Mouse (Mus musculus): ENCODE data around the gene Mast3. TPM values are rescaled to one million over a fixed set of nuclear protein-coding genes. Genes with fewer than 3 reads are reported as not detected.
A peak's percentile ranks its signal among the peaks of the same experiment; 100 is the strongest.

Mast3 gene
- polyA plus RNA-seq, 1 experiment from 2014 or later = 5.7 TPM

DNA sequence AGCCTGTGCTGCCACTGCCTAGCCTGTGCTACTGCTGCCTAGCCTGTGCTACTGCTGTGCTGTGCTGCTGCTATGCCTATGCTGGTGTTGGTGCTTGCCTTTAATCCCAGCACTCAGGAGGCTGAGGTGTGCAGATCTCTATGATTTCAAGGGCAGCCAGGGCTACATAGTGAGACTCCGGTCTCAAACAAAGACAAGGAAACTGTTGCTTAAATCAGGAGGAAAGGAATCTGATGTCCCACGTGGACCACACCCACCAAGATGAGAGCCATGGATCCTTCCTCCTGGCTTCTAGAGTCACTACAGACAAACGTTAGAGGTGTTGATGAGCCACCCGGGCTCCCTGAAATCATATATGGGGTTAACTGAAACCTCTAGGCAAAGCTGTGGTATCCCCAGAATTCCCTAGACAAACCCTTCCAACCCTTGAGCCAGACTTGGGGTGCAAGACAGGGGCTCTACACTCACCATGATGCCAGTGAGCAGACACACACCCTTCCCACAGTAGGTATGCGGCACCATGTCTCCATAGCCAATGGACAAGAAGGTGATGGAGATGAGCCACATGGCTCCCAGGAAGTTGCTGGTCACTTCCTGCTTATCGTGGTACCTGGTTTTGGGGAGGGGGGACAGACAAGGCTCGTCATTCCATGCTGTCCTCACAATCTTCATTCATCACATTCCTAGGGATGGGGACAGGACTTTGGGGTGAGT lies 45.4 kb upstream of the Mast3 start:
- TF ChIP-seq EP300 (optimal IDR thresholded peaks at IDR 0.05) (no peak), CTCF (IDR thresholded peaks at IDR 0.05; ENCODE audit: low read depth) (no peak)
- 73% methylated on average over 7 of the region's 7 CpGs for WGBS

GRCm38 (mm10) chr8:70849333-70849990 lies 44.6 kb upstream of the Mast3 start:
- ATAC-seq (ENCODE audit: low FRiP score, low TSS enrichment) (no peak), DNase-seq (ENCODE audit: low spot score) (no peak)
- Histone ChIP-seq H3K27ac (replicated peaks) (no peak overlapping the region), H3K27me3 (ENCODE audit: control insufficient read depth, insufficient read depth, low read length) (no peaks in the 10 kb centered on the region), H3K4me3 (ENCODE audit: low read depth, low read length) (no peak overlapping the region), H3K9me3 (ENCODE audit: control insufficient read depth, low read length) (no peaks in the 10 kb centered on the region), H3K4me2 (replicated peaks; ENCODE audit: low read depth) (no peak overlapping the region), H3K4me1 (replicated peaks; ENCODE audit: control insufficient read depth, insufficient read depth) (no peaks in the 10 kb centered on the region), H3K9ac (ENCODE audit: low read length) (no peak overlapping the region), H3K36me3 (ENCODE audit: control insufficient read depth, insufficient read depth, low read length) (no peaks in the 10 kb centered on the region)
- TF ChIP-seq CTCF (IDR thresholded peaks at IDR 0.05; ENCODE audit: low read depth) (no peak), EP300 (optimal IDR thresholded peaks at IDR 0.05) (no peak)
- 77% methylated on average over 3 of the region's 3 CpGs for WGBS

More for the DNA sequence above, 45.4 kb upstream of the Mast3 start:
- Histone ChIP-seq H3K36me3 (ENCODE audit: control insufficient read depth, insufficient read depth, low read length) (no peaks in the 10 kb centered on the region), H3K27ac (replicated peaks) (no peak overlapping the region), H3K4me3 (ENCODE audit: low read depth, low read length) (no peak overlapping the region), H3K9ac (ENCODE audit: low read length) (no peak overlapping the region), H3K27me3 (ENCODE audit: control insufficient read depth, insufficient read depth, low read length) (no peaks in the 10 kb centered on the region), H3K4me2 (replicated peaks; ENCODE audit: low read depth) (no peak overlapping the region), H3K9me3 (ENCODE audit: control insufficient read depth, low read length) (no peaks in the 10 kb centered on the region), H3K4me1 (replicated peaks; ENCODE audit: control insufficient read depth, insufficient read depth) (no peaks in the 10 kb centered on the region)
- ATAC-seq (ENCODE audit: low FRiP score, low TSS enrichment) (no peak), DNase-seq (ENCODE audit: low spot score) (no peak)

DNA sequence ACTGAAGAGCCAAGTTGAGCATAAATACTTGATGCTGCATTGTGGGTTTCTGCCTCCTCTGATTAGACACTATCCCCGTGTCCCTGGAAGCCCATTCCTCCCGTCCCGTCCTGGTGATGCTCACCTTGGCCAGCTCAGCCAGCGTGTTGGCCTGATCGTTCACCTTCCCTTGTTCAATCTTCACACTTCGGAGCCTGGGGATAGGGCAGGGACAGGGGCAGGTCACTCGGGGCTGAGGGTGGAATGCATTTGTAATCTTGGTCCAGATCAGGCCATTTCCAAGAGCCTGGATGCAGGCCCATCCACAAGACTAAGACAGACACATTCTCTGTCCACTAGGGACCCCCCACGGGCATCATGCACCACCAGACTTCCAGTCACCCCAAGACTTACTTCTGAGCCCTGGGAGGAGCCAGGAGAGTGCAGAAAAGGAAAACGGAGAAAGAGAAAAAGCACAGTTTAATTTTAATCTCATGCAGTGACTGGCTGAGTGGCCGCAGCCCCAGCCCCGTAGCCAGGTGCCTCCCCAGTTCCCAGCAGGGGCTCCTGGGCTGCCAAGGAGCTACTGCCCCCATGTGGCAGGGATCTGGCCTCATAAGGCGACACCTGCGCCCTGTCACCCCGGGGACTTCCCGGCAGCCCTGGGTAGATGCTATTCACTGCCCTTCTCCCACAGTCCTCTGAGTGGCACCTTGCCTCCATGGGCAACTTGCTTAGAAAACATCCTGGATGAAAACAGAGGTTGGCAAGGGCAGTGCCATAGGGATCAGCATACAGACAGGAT lies 41.7 kb upstream of the Mast3 start:
- no peak overlapping the region for H3K9ac ChIP-seq (ENCODE audit: low read length)
- 51% methylated on average over 15 of the region's 15 CpGs for WGBS

DNA sequence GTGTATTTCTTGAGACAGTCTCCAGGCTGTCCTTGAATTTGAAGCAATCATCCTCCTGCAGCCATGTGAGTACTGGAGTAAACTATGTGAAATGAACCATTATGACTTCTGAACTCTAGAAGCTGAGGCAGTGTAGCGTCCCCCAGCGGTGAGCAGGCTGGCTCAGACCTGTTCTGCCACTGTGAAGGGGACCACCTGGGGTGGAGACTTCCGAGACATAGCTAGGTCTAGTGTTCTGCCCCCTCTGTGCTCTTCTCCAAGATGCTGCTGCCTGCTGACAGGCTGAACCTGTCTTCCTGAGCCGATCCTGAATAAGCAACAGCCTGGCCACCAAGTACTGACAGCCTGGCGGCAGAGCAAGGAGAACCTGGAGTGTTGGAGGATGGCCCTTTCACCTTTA lies 40.3 kb upstream of the Mast3 start:
- H3K4me3 ChIP-seq (ENCODE audit: low read depth, low read length) = no peak overlapping the region
- TF ChIP-seq EP300 (optimal IDR thresholded peaks at IDR 0.05) (no peak), CTCF (IDR thresholded peaks at IDR 0.05; ENCODE audit: low read depth) (no peak)
- no peak for ATAC-seq (ENCODE audit: low FRiP score, low TSS enrichment)
- H3K4me2 ChIP-seq (replicated peaks; ENCODE audit: low read depth) = no peak overlapping the region
- no peak overlapping the region for H3K27ac ChIP-seq (replicated peaks)
- no peaks in the 10 kb centered on the region for H3K27me3 ChIP-seq (ENCODE audit: control insufficient read depth, insufficient read depth, low read length)
- no peak overlapping the region for H3K9ac ChIP-seq (ENCODE audit: low read length)
- WGBS = 50% methylated on average over 5 of the region's 5 CpGs
- no peak for DNase-seq (ENCODE audit: low spot score)
- H3K4me1 ChIP-seq (replicated peaks; ENCODE audit: control insufficient read depth, insufficient read depth) = no peaks in the 10 kb centered on the region
- no peaks in the 10 kb centered on the region for H3K36me3 ChIP-seq (ENCODE audit: control insufficient read depth, insufficient read depth, low read length)
- H3K9me3 ChIP-seq (ENCODE audit: control insufficient read depth, low read length) = no peaks in the 10 kb centered on the region

More for the DNA sequence above, 41.7 kb upstream of the Mast3 start:
- Histone ChIP-seq H3K4me1 (replicated peaks; ENCODE audit: control insufficient read depth, insufficient read depth) (no peaks in the 10 kb centered on the region), H3K36me3 (ENCODE audit: control insufficient read depth, insufficient read depth, low read length) (no peaks in the 10 kb centered on the region), H3K9me3 (ENCODE audit: control insufficient read depth, low read length) (no peaks in the 10 kb centered on the region), H3K27ac (replicated peaks) (no peak overlapping the region), H3K4me2 (replicated peaks; ENCODE audit: low read depth) (no peak overlapping the region), H3K27me3 (ENCODE audit: control insufficient read depth, insufficient read depth, low read length) (no peaks in the 10 kb centered on the region), H3K4me3 (ENCODE audit: low read depth, low read length) (no peak overlapping the region)
- DNase-seq (ENCODE audit: low spot score) = peak; percentile 59
- TF ChIP-seq EP300 (optimal IDR thresholded peaks at IDR 0.05) = no peak
- TF ChIP-seq CTCF (IDR thresholded peaks at IDR 0.05; ENCODE audit: low read depth) = peak; percentile 56
- ATAC-seq (ENCODE audit: low FRiP score, low TSS enrichment) = no peak

GRCm38 (mm10) chr8:70844523-70844922 lies 39.7 kb upstream of the Mast3 start:
- Histone ChIP-seq H3K9me3 (ENCODE audit: control insufficient read depth, low read length) (no peaks in the 10 kb centered on the region), H3K36me3 (ENCODE audit: control insufficient read depth, insufficient read depth, low read length) (no peaks in the 10 kb centered on the region), H3K9ac (ENCODE audit: low read length) (no peak overlapping the region), H3K4me2 (replicated peaks; ENCODE audit: low read depth) (no peak overlapping the region), H3K4me1 (replicated peaks; ENCODE audit: control insufficient read depth, insufficient read depth) (no peaks in the 10 kb centered on the region), H3K27me3 (ENCODE audit: control insufficient read depth, insufficient read depth, low read length) (no peaks in the 10 kb centered on the region), H3K27ac (replicated peaks) (no peak overlapping the region), H3K4me3 (ENCODE audit: low read depth, low read length) (no peak overlapping the region)
- DNase-seq (ENCODE audit: low spot score) (peak; percentile 91), ATAC-seq (ENCODE audit: low FRiP score, low TSS enrichment) (no peak)
- 1% methylated on average over 6 of the region's 6 CpGs for WGBS
- TF ChIP-seq CTCF (IDR thresholded peaks at IDR 0.05; ENCODE audit: low read depth) (peak; percentile 98), EP300 (optimal IDR thresholded peaks at IDR 0.05) (no peak)
